Mouse (Mus musculus): ENCODE measurements around the gene Fbxo42. TPM values are rescaled to one million over a fixed set of nuclear protein-coding genes. Genes with fewer than 3 reads are reported as not detected.
A peak's percentile ranks its signal among the peaks of the same experiment; 100 is the strongest.

The Fbxo42 gene
- total RNA-seq, 2 experiments from 2014 or later, result 22.6 to 24.9 TPM

DNA sequence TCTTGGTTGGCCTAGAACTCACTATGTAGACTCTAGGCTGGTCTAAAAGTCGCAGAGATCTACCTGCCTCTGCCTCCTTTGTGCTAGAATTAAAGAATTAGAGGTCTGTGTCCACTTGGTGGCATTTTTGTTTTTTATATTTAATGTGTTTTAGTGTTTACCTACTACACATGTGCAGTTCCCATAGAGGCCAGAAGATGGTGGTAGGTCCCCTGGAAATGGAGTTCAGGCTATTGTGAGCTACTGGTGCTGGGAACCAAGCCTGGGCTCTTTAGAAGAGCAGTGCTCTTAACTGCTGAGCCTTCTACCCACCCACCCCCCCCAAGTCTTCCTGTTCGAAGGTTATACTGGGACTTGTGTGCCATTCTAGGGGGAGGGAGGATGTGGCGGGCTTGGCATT lies 19.4 kb downstream of the Fbxo42 start:
- no peak for DNase-seq (ENCODE audit: low spot score in 2 of 2)

DNA sequence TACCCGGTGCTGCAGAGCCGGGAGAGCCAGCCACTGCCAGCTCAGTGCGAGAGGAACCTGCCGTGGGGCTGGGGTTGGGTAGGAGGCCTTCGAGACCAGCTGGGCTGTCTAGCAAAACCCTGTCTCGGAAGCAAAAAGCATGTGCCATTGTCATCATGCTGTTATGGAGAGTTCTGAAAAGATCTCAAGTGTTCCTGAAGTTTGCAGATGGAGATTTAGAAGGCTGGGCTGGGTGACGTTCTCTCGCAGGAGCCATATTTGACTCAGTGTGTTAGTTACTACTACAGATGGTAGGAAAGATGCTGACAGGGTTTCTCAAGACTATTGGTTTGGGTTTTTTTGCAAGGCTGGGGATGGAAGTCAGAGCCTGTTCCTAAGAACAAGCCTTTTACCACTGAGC lies 24.4 kb downstream of the Fbxo42 start:
- peak; percentile 4 to 45 for DNase-seq (ENCODE audit: low spot score in 2 of 2)

DNA sequence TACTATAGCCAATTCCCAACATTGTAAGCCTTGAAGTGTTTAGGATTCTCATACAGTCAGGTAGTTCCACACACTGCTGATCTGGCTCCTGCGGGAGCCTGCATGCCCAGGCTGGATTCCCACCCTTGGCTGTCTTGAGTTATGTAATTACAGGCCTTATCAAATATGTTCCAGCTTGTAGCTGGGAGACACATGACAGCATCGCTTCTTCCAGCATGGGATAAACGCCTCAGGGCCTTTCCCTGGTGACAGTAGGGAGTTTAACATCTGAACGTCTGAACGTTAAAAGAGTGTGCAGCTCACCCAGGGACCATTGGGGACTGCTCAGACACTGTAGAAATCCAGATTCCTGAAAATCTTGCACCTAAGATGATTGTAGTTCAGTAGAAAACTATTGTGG lies 28.1 kb downstream of the Fbxo42 start:
- DNase-seq (ENCODE audit: low spot score in 2 of 2), result no peak

DNA sequence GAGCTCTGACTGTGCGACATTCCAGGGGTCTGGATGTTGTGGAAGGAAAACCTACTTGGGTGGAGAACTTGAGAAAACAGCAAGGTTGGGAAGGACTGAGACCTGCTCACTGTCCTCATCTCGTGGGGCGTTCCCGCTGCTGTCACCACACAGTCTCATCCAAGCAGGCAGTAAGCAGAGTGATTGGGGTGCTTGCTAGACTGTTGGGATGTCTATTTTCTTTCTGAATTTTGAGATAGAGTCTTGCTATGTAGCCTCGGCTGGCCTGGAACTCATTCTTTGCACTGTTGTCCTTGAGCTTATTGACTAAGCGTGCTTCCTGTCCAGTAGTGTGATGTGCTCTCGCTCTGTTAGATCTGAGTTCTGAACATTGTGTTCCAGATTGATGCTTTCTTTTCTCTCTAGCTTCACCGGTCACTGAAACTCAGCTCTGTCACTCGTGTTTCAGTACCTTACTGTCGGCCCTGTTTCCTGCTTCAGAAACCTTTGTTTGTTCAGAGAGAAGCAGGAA lies 28.7 kb downstream of the Fbxo42 start:
- no peak for DNase-seq (ENCODE audit: low spot score in 2 of 2)

DNA sequence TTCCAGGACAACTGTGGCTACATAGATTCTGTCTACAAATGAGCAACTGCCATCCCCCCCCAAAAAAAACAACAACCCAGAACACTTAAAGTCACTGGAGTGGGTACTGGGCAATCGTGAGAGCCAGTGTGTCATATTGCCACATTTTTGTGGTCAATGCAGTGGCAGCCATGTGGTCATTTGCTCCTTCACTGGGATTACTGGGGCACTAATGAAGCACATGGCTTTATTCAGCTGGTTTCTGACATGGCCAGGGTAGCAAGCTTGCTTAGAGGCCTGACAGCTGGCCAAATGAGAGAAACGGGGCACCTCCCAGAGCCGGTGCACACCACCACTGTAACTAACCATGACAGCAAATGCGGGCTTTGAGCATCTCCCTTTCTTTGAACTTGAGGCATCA lies 30.8 kb downstream of the Fbxo42 start:
- no peak for DNase-seq (ENCODE audit: low spot score in 2 of 2)

DNA sequence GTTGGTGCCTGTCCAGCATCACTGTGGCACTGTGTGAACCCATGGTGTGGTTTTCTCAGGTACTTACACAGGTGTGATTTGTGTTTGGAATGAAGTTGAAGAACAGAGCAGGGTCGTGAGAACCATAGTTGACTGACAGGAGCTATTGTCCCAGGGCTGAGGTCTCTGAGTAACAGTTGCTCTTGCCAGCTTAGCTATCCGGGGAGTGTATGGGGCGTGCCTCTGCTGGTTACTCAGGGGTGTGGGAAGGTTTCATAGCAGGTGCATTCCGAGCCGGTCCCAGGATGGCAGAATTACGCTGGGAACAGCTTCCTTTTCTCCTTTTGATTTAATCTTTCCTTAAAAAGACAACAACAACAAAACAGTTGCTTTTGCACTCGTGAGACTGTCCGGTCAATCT lies 33.1 kb downstream of the Fbxo42 start:
- DNase-seq (ENCODE audit: low spot score in 2 of 2), result no peak

DNA sequence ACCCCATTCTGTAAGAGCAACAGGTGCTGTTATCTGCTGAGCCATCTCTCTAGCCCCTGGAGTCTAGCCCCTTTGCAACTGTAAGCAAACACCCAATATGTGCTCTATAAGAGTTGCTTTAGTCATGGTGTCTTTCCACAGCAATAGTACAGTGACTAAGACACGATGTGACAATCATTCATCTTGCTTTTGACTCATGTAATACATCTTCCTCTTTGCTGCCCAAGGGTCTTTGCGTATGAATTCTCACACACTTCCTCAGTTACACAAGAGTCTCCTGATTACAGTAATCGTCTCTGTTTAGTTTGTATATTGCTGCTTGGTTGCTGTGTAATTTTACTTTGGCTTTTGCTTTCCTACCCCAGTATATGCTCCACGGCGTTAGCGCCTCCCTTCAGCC lies 34.3 kb downstream of the Fbxo42 start:
- no peak for DNase-seq (ENCODE audit: low spot score in 2 of 2)

DNA sequence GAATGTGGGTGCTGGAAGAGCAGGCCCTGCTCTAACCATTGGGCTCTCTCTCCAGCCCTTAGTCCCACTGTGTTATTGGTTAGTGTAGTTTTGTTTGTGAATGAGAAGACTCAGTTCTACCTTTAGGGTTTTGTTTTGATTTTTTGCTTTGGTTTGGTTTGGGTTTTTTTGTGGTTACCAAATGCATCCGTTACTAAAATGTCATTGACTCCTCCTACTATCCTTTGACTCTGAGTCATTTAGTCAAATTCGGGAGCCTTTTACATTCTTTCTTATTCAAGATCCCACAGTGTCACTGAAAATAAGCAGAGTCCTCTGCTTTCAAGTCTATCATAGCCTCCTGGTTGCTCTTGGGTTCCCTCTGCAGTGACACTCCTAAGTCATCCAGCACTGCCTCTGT lies 36.2 kb downstream of the Fbxo42 start:
- DNase-seq (ENCODE audit: low spot score in 2 of 2), result no peak

DNA sequence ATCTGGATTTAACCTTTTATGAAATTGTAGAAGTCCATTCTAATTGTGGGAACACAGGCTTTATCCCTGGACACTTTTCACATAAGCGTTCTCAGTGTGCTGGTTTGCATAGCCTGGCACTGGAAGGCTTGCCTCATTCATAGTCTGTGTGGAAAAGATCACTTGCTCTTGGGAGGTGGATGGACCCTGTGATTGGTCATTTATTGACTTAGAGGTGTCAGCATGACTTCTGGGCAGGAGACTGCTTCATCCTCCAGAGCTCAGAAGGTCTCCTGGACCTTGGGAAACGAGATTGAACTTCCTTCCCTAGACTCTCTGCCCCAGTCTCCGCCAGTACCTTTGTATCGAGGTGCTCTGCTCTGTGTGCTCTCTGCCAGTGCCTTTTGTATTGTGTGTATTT lies 36.7 kb downstream of the Fbxo42 start:
- no peak for DNase-seq (ENCODE audit: low spot score in 2 of 2)

DNA sequence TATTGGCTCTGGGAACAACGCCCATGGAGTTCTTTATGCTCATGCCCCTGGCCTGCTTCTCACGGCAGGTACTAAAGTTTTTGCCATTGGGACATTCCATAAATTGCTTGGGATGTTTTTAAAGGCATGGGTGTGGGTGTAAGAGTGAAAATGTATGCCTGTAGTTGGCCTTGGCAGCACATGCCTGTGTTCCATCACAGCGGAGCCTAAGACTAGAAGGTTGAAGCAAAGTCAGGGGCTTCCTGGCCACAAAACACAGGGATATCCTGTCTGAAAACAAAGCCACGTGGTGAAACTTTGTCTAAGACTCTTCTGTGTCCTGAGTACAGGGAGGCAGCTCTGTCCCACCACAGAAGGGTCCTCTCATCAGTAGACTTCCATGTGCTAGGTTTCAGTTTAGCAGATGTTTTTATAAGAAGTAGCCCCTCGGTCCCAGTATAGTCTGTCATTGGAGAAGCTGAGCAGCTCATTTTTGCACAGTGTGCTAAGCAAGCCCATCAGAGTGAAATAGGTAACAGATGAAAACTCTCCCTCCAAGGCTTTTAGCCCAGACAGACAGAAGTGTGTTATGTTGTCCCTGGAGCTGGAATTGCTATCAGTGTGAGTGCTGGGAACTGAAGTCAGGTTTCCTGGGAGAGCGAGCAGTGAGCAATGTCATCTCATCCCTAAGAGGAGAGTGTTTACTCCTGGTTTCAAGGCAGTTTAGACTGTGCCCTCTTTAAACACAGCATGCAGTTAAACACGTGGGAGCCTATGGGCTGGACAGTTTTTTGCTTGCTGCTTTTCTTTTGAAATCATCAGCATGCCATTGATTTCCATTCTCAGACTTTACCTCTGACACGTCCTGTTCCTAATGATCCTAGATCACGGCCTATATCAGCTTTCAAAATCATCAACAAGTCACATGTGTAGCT lies 39.5 kb downstream of the Fbxo42 start:
- no peak for DNase-seq (ENCODE audit: low spot score in 2 of 2)

DNA sequence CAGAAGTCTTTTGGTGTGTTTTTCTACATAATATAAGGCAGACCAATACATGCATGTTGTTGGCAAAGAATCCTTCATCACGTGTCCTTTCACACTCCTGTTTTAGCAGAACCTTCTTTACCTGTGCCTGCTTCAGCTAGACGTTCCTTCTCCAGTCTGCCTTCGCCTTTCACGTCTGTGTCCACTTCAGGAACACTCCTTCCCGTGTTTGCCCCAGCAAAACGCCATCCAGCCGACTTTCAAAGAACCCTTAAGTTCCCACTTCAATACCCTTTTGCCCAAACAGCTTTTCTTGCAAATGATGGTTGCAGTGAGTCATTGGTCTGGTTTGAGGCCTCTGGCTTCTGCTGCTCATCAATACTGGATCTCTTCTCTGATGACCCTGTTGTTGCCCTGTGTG lies 43.6 kb downstream of the Fbxo42 start:
- no peak for DNase-seq (ENCODE audit: low spot score in 2 of 2)

DNA sequence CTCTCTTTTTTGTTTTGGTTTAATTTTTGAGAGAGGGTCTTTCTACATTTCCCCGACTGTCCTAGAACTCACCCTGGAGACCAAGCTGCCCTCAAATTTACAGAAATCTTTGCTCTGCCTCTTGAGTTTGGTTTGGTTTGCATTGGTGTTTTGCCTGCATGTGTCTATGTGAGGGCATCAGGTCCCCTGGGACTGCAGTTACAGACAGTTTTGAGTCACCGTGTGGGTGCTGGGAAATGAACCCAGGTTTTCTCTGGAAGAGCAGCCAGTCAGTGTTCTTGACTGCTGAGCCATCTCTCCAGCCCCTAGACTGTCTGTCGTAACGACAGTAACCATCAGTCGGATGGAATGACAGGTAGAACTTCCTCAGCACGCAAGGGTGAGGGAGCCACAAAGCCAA lies 46.8 kb downstream of the Fbxo42 start:
- no peak for DNase-seq (ENCODE audit: low spot score in 2 of 2)

DNA sequence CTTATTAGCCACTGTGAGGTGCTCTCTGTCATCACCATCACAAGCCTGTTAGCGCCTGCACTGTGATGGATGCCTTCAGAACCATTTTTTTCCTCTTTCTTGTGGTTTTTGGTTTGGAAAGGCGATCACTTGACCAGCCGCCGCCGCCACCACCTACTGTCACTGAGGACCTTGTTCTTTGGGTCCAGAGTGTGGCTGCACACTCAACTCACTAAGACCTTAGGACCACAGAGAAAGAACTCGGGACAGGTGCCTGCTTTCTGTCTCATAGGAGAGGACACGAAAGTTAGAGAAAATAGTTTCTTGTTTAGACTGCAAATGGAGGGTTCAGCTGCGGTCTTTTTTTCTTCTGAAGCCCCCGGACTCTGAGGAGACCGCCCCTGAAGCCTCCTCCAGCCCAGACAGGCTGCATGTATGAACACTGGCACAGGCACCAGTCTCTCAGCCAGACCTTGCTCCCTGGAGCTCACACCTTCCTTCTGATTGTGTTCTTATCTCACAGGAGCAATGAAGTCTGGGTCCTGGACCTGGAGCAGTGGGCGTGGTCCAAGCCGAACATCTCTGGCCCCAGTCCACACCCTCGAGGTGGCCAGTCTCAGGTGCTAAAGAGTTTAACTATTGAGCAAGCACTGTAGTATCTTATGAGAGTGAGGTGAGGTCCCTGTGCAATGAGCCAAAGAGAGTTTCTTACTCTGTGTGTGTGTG lies 49.4 kb downstream of the Fbxo42 start:
- DNase-seq (ENCODE audit: low spot score in 2 of 2), result no peak

DNA sequence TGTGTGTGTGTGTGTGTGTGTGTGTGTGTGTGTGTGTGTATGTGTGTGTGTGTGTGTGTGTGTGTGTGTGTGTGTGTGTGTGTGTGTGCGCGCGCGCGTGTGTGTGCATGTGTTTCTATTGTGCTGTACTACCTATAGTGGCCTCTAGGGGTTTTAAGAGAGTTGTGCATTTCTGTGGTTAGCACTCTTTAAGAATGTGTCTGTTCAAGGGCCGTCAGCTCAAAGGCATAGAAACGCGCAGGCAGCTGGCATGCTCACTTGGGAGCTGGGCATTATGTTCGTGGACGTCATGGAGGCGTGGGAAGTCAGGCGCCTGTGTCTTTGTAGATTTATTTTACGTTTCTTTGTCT lies 49.9 kb downstream of the Fbxo42 start:
- DNase-seq (ENCODE audit: low spot score in 2 of 2), result no peak

DNA sequence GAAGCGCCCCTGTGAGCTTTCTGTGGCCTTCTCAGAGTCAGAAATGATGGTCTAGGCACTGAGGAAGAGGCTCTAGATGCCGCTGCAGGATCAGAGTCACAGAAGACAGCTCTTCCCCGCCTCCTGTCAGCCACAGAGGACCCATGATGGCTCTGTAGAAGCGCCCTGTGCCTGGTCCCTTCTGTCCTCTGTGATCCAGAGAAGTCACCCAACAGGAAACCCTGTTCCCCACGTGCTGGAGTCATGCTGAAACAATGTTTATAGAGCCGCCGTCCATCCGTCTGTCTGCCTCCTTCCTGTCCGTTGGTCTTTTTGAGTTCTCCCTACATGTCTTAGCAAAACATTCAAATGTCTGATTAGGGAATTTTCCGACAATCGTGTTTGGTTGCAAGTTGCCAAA lies 53.2 kb downstream of the Fbxo42 start:
- no peak for DNase-seq (ENCODE audit: low spot score in 2 of 2)

DNA sequence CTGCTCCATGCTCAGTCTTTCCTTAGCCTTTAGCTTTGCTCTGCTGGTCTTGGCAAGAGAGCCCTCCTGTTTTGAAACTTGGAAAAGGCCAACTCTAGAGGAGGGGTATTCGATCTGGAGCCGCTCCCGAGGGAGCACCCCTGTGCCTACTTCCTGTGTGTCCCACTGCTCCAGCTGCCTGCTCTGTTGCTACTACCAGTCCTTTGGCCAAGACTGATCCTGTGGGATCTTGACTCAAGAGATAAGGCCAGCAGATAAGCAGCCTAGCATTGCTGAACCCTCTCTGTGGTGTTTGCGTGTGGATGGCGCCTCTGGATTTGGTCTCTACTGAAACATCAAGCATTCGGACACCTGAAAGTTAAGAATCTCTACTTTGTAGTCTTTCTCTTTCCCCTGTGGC lies 54.5 kb downstream of the Fbxo42 start:
- no peak for DNase-seq (ENCODE audit: low spot score in 2 of 2)

DNA sequence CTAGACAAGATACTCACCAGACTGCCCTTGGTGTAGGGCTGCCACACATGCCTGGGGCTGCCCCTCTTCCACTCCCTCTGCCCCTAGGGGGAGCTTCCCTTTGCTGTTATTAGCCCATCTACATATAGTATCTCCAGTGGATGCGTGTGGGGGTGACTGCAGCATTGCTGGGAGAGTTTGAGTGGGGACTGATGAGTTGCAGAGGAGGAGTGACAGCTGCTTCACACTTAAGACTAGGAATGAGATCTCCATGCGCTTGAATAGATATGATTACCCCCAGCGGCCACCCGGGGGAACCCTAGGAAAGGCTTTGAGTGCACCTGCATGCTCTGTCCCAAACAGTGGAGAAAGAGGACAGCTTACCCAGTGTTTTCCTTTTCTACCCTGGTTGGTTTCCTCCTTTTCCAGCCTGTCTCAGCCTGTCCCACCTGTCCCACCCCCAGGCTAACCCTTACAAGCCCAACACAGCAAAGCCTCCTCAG lies 56.9 kb downstream of the Fbxo42 start:
- DNase-seq (ENCODE audit: low spot score in 2 of 2), result peak in 1 of 2 experiments; percentile 34

DNA sequence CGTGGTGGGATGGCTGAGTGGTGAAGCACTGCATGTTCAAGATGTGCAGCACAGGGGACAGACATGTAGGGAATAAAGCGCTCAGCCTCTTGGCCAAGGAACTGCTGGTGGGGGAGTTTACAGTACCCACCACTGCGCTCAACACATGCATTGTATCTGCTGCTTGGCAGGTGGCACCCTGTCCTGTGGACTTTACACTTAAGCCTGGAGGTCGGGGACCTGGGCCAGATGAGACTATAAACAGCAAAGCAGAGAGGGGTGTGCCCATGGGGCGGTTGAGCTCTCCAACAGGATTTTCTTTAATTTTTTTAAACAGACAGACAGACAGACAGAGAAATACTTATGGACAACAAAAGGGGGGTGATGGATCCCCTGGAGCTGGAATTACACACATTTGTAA lies 59.4 kb downstream of the Fbxo42 start:
- no peak for DNase-seq (ENCODE audit: low spot score in 2 of 2)

DNA sequence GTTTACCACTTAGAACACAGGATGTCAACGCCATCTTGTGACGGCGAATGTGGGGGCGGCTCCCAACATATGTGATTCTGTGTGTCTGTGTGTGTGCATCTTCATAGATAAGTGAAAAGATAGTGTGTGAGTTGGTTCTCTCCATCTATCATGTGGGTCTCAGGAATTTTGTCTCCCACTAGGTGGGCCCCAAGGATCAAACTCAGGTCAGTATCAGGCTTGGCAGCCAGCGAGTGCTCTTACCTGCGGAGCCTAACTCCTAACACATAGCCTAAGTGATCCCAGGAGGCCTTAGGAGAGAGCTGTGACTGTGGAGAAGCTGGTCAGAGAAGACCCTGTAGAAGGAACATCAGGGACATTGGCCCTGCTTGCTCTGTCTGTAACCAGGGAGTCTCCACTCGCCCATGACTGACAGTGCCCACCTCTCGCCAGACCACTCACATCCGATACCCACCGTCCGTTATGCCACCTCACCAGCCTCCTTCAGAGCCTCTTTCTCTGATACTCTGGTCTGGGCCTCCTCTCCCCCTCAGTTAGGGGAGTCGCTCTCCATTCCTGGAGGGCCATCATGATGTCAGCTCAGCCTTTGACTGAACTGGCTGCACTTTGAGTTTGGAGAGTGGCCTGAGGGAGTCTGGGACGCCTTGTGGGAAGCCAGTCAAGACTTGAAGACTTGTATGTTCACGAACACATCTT lies 63.0 kb downstream of the Fbxo42 start:
- DNase-seq (ENCODE audit: low spot score in 2 of 2), result no peak

DNA sequence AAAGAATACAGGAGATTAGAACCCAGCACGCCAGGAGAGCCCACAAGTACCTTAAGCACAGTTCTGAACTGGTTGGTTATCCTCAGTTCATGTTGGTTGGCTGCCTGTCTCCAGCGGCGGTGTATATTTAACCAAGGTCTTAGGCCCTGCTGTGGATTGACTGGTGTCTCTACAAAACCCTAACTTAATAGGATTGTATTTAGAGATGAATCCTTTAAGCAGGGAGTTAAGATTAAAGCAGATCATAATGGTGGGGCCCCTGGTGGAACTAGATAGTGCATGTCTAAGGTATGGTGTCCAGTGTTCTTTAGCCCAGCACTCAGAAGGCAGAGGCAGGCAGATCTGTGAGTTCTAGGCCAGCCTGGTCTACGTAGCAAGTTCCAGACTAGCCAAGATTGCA lies 63.9 kb downstream of the Fbxo42 start:
- no peak for DNase-seq (ENCODE audit: low spot score in 2 of 2)

DNA sequence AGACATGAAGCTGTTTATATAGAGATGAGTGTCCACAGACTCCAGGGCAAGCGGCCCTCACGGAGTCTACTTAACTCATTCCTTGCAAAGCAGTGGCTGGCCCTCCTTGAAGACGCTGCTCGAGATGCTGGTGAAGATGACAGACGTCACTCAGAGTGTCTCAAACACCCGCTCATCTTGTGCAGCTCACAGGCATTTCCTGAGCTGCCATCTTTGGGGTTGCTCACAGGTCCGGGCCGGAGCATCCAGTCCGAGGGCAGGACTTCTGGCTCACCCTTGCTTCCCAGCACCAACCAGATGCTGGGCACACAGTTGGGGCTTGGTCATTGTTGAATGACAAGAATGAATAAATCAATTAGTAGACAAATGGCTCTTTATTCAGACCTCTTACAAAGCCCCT lies 65.2 kb downstream of the Fbxo42 start:
- DNase-seq (ENCODE audit: low spot score in 2 of 2), result no peak

DNA sequence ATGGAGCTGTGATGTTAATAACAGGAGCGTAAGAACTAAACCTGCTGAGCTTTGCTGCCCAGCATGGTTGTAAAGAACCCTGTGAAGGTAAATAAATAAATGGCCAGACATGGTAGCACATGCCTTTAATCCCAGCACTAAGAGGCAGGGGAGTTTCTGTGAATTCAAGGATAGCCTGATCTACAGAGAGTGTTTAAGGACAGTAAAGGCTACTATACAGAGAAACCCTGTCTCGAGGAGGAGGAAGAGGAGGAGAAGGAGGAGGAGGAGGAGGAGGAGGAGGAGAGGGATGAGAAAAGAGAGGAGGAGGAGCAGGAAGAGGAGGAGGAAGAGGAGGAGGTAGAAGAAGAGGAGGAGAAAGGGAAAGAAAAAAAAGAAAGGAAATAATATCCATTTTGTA lies 65.6 kb downstream of the Fbxo42 start:
- no peak for DNase-seq (ENCODE audit: low spot score in 2 of 2)
